Mouse (Mus musculus) urinary bladder, postnatal 10 days (tissue): ENCODE measurements around the gene Bnipl.

Source experiments
- DNase-seq: peaks from one replicate; pipeline ENCODE4 v3.0.0; 2022; ENCODE audit warnings: low spot score

Bnipl gene

DNA sequence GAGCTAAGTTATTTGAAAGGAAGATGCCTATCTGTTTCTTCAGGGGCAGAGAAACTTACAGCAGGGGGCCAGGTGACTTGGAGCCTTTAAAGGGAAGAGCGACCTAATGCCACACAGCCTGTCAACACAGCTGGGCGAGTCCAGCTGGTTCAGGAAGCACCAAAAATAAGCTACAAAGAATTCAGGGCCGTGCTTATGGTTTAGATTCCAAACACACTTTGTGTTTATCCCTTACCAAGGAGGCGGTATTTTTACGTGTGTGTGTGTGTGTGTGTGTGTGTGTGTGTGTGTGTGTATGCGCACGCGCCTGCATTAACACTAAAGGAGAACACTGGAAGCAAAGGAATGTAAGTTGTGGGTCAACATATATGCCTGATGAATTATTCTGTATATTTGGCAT is 29.8 kb upstream of the Bnipl start:
- DNase-seq, result no peak

DNA sequence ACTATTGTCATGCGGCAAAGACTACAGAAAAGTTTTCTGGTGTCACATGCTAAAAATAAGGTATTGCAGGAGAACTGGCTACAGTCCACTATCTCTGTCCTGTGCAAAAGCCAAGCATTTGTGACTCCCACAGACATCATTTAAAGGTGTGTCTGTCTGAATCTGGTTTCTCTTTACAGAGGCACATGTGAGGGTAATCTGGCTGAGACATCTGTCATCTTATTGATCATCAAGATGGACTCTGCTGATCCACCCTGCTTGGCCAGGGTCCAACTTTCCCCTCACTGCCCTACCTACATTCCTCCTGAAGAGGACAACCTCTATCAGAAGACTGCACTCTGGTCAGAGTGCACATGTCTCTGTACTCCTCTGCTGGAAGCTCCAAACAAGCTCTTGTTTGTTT is 26.2 kb upstream of the Bnipl start:
- no peak for DNase-seq

DNA sequence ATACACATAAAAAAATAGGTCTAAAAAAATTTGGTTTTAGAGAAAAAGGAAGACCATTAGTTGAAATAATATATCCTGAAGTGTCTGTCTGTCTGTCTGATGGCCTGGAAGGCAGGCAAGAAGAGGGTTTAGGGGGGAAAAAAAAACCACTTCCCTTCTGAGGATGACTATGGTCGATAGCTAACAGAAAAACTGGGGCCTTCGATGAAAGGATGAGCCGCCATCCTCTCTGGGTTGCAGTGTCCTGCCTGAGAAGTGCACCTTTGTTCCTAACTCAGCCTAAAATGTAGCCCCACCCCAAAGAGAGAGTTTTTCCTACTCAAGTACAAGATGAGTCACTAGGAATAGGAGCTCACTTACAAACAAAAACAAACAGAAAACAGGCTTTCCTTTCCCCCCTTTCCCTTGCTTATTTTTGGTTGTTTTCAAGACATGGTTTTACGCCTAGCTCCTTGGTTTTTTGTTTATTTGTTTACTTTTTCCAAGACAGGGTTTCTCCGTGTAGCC is 25.5 kb upstream of the Bnipl start:
- DNase-seq, result no peak

DNA sequence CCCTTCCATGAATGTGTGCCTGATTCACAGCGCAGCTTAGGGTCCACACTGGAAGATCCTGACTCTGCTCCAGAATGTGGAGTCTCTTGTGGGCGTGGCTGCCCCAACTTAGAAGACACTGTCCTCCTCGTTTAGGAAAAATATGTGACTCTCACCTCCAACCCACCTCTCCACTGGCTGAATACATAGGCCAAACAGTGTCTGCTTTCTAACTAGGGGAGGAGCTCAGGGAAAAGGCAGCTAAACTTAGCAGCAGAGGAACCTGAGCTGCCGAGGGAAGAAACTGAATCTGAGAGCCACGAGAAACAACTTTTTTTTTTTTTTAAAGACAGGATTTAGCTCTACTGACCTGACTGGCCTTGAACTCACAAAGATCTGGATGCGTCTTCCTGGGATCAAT is 24.2 kb upstream of the Bnipl start:
- no peak for DNase-seq

DNA sequence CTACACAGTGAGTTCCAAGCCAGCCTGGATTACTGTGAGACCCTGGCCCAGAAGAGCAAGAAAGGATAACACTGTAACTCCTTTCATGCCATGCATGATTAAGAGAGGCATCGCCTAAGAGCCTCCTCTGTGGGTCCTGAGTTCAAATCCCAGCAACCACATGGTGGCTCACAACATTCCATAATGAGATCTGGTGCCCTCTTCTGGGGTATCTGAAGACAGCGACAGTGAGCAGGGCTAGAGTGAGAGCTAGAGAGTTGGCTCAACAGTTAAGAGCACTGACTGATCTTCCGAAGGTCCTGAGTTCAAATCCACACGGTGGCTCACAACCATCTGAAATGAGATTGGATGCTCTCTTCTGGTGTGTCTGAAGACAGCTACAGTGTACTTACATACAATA is 23.5 kb upstream of the Bnipl start:
- DNase-seq, result no peak

DNA sequence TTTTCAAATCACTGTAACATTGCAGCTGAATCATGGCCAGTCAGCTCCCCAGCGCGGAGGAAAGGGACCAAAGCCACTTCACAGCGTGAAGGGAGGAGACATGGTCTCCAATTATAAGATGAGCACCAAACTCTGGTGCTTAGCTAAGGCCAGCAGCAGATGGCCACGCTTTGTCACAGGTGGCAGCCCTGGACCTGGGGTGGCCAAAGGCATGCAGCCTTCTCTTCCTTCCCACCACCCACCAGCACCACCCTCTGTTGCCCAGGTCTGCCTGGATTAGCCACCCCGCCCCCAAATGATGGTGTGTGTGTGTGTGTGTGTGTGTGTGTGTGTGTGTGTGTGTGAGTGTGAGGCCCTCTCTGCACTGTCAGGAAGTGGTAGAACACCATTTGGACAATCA is 22.5 kb upstream of the Bnipl start:
- DNase-seq, result no peak

DNA sequence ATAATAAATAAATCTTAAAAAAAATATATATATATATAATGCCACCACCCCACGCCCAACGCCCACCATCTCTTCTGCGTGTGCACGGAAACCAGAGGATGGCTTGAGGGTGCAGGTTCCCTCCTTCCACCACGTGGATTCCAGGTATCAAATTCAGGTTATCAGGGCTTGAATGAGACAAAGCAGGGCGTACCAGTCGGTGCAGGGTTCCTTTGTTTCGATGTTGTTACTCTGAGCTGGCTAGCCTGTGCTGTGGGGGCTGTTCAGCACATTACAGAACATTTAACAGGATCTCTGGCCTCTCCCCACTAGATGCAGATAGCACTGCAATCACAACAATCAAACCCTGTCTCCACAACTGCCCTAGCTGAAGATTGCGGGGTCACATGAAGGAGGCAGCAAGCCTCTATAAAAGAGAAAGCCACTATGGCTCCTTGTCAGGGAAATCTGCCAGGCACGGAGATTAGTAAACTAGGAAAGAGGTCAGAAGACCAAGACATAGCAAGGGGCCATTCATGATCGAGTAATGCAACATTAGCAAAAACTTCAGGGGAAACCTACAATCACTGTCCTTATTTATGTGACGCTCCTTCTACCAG is 19.9 kb upstream of the Bnipl start:
- DNase-seq, result no peak

DNA sequence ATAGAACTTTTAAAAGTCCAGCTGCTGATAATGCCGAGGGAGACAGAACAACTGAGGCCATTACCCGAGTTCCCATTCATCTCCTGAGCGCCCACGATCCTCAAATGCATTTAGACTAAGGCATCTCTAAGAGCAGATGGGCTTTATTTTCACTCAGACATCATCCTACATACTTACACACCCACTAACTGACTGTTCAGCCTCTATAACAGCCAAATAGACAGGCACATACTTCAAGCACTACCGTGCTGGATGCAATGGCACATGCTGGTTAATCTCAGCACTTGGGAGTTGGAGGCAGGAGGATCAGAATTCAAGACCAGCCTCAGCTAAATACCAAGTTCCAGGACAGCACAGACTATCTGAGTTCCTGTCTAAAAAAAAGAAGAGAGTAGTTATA is 18.8 kb upstream of the Bnipl start:
- DNase-seq, result no peak

DNA sequence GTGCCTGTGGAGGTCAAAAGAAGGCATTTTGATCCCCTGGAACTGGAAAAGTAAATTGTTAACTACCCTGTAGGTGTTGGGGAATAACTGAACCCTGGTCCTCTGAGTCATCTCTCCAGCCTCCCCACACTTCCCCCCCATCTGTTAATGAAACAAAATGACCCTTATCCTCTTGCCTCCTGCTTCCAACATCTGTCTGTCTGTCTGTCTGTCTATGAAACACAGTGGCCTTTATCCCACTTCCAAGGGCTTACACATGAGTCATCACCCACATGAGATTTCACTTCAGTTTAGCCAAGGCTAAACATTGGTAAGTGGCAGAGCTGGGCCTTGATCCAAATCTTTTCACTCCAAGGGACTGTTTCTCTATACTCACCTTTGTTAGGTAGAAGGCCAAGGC is 16.9 kb upstream of the Bnipl start:
- DNase-seq, result no peak

DNA sequence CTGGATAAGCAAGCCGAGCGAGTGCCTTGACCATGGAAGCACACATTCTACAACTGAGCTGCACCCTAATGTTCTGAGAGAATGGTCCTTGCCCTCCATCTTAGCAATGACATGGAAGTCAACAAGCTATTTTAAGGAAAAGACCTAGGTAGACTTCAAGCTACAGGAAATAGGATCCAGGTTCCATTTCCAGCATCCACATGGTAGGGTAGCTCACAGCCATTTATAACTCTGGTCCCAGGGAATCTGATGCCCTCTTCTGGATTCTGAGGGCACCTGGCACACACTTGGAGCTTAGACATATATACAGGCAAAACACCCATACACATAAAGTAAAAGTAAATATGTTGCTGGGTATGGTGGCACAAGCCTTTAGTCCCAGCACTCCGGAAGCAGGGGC is 15.1 kb upstream of the Bnipl start:
- no peak for DNase-seq

DNA sequence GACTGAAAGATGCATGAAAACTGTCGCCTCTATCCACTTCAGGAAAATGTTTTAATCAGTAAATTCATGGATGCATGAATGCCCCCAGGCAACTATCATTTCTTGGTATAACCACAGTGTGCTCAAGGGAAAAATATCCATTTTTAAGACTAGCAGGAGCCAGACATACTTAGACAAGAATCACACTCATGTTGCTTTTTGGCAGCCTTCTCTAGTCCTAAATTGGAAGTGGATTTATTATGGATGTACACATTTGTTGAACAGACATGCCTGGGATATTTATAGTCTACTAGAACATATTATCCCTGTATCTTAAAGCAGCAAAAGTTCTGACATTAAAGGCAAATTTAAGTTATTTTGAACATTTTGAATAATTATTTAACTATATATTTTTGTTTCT is 13.7 kb upstream of the Bnipl start:
- no peak for DNase-seq

DNA sequence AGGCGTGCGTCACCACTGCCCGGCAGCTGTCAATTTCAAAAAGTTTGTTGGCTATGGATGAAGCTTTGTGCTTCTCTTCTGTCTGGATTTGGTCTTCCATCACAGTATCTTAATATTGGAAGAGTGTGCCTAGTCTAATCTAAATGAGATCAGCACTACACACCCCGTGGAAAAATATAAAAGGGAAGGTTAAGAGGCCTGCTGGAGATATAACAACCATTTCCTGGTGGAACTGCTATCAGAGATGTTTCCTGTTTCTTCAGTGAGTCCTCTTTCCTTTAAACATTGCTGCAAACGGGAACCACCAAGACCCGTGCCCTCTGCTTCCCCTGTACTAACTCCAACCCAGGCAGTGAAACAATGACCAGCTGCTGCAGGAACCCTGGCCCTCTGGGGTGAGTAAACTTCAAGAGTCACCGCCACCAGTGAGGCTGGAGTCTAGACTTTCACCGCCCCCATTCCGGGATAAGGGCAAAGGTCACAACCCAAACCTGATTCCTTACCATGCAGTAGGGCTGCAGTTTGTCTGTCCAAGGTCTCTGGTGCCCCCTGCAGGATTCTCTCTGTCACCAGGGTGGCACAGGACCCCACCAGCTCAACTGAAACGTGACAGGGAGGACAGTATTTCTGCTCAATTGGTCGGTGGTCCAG is 12.2 kb upstream of the Bnipl start:
- DNase-seq, result no peak

DNA sequence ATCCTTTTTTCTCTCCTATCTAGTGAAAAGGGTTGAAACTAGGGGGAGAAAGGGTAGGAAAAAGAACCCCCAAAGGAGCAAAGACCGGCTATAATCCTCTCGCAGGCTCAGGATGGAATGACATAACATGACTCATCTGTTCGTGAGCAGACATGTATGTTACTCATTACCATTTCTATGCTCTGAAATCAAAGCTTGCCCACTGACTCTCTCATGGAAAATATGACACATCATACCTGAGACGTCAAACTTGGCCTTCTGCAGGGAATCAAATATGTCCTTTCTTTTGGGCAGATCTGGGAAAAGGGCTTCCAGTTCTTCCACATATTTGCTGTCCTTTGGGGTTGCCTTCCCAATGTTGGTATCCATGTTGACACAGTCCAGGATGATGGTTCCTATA is 11.0 kb upstream of the Bnipl start:
- DNase-seq, result no peak

DNA sequence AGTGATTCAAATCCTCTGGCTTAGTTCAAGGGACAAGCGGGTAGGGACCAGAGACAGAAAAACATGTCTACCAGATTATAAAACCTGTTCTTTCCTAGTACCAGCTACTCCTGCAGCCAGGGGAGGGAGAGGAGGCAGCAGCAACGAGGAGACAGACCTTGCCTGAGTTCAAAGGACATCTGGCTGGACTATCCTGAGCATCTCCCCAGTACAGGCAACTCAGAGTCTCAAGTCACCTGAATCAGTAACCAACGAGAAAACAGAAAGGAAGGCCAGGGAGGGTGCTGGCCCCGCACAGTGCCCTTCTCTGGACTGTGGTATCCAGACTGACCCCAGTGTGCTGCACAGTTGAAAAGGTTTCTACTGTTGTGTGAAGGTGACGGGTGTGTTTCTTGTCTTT is 5.9 kb upstream of the Bnipl start:
- no peak for DNase-seq

DNA sequence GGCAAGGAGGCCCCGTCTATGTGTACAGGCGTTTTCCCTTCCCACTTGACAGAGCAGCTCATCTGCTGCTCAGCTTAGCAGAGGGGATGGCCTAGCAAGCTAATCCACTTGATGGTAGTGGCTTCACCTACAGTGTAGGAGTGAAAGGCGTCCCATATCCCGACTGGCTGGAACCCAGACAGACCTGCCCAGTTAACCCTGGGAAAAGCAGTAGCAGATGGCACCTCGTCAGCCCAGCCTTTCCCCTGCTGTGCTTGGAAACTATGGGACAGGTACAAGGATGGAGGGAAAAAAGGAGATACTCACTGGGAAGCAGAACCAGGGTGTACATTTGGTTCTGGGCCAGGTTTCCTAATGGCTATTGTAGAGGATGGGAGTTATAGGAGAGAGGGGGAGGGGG is 632 bp downstream of the Bnipl start:
- DNase-seq, result no peak

DNA sequence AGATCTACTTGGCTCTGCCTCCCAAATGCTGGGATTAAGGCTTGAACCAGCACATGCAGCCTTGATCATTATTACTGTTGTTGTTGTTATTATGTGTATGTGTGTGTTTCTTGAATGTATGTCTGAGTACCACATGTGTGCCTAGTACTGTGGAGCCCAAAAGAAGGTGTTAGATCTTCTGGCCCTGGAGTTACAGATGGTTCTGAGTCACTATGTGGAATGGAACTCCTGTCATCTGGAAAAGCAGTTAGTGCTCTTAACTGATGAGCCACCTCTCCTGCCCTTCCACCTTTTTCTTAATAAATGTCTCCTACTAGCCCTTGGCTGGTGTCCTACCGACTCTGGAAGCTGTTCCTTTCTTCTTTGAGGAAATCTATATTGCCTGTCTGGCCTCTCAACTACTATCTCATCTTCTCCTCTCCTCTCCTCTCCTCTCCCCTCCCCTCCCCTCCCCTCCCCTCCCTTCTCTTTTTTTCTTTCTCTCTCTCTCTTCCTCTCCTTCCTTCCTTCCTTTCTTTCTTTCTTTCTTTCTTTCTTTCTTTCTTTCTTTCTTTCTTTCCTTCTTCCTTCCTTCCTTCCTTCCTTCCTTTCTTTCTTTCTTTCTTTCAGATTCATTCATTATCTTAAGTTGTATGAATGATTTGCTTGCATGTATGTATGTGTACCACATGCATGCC is 3.2 kb downstream of the Bnipl start:
- no peak for DNase-seq

DNA sequence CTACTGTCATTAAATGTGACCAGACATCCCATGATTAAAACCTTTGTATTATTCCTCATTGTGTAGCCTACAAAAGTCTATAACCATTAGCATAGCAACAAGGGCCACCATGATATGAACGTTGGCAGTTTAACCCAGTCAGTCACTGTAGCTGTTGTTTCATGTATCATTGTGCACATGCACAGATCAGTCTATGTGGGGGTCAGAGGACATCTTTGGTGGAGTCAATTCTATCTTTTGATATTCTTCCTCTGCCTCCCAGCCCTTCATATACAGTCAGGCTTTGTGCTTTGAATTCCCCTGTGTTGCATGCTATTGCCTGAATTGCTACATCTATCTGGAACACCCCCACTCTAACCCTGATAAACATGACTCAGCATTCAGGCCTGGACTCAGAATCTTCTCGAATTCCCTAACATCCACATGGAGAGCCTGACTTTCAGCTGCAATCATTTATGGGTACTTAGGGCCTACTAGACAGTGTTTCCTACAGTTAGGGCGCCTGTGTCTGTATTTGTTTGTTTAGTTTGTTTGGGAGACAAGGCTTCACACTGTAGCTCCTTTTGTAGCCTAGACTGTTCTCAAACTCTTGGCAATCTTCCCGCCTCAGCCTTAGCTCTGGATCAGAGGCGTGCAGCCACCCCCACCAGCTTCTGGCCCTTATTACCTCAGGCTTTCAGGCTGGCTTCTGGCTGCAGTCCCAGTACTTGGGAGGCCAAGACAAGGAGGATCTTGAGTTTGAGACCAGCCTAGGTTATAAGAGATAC is 4.3 kb downstream of the Bnipl start:
- DNase-seq, result no peak

DNA sequence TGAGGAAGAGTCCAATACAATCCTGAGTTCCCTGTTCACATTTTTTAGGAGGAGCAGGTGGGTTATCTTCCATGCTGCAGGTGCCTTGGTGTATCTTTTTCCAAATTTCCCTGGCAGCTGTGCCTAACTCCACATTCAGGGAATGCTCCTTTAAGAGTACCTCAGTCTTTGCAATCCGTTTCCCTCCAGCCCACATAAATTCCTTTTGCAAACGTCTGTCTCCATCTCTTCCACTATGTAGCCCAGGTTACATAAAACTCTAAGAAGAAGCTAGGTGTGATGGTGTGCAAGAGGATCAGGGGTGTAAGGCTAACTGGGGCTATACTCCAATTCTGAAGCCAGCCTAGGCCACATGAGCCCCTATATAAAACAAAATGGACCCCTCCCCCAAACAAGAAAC is 7.9 kb downstream of the Bnipl start:
- no peak for DNase-seq

DNA sequence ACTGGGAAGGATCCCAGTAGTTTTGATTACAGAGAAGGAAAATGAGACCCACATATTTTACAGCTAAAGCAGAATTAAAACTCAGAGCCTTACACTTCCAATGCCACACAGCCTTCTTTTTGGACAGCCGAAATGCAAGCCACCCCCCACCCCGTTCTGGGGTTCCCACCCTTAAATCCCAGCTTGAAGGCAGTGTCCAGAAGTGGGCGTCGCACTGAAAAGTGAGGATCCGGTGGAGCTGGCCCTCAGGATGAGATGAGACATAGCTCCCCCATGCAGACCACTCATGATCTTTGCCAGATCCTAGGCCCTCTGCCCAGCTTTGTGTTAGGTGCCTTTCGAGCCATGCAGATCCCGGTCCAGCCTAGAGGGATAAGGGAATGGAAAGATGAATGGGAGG is 9.5 kb downstream of the Bnipl start, which contains the start of gene Gm128:
Gene Gm128 (minus strand): TSS at position 101 of the 400 bp plus-strand sequence.
- no peak for DNase-seq

DNA sequence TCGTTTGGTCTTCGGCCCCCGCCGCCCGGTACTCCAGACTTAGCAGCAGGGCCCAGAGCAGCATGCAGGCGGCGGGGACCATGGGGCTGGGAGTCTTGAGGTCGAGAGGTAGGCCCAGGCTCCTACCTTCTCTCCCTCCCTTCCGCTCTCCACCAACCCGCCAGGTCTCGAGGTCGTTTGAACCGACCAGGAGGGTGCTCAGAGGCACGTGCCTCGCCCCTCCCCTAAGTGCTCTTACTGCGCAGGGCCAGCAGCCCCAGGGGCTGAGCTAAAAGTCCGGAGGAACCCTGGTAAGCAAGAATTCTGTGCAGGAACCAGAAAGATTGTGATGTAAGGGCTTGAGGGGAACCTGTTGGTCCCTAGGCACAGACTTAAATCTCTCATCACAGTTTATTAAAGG is 10.1 kb downstream of the Bnipl start:
- no peak for DNase-seq

DNA sequence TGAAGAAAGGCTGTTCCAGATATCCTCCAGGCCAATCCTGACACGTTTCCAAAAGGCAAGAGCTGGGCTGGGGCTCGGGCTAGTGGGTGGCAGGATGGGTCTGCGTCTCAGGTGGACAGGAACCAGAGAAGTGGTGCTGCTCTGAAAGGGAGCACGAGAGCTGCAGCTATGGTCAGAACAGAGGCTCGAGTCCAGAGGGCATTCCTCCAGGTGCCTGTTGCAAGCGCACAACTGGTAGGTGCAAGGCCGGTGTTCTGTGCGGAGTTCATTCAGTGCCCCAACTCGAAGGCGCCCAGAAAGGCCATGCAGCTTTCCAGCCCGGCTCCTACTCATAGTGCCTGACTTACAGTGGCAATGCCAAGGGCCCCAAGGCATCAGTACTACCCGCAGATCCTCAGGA is 11.0 kb downstream of the Bnipl start:
- DNase-seq, result no peak

DNA sequence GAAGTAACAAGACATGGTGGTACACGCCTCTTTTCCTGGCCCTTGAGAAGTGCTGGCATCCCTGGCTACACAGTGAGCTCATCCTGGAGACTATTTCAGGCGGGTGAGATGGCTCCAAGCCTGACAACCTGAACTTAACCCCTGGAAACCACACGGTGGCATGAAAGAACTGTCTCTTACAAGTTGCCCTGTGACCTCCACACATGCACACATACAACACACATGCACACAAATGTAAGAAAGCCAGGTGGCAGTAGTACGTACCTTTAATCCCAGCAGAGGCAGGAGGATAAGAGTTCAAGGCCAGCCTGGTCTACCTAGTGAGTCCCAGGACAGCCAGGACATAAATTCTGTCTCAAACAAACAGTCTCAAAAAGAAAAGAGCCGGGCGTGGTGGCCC is 12.0 kb downstream of the Bnipl start:
- DNase-seq, result no peak

DNA sequence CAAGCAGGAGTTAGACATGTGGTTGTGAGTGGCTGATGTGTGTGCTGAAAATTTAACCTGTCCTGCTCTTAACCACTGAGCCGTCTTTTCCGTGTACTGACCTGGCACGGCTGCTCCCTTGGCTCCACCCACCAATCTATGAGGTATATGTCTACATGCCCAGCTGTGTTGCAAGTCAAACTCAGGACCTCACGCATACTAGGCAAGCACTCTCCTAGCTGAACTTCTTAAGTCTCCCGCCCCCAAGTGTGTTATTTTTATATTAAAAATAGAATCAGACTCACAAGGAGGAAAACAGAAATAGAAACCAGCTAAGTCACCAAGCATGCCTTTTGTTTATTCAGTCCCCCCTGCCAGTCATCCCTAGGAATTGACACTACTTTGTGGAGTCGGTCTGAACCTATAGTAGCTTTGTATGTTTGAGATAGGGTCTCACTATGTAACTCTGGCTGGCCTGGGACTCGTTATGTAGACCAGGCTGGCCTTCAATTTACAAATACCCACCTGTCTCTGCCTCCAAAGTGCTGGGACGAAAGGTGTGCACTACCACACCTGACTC is 13.4 kb downstream of the Bnipl start:
- no peak for DNase-seq
